Mouse (Mus musculus) fibroblast of lung, adult 2 months (primary cell): ENCODE measurements around the gene Mef2b.

ENCODE experiments used
- DNase-seq: peaks from one replicate; pipeline ENCODE4 v3.0.0-alpha.2; 2011; ENCODE audit warnings: low read depth

Gene Mef2b

DNA sequence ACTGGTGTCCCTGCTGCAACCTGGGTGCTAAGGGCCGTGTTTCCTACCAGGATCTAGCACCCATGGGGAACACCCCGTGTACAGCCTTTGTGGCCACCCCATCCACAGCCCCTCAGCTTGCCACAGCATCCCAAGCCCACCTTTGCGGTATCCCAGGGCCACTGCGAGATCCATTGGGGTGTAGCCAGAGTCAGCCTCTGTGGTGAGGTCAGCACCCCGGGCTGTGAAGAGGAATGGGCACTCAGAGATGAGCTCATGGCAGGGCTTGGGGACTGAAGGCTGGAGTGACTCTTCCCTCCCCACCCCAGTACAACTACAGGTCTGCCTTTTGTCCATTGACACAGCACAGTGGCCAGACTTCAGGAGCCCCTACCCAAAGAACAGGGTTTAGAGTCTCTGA is 5.4 kb upstream of the Mef2b start:
- DNase-seq: no peak

DNA sequence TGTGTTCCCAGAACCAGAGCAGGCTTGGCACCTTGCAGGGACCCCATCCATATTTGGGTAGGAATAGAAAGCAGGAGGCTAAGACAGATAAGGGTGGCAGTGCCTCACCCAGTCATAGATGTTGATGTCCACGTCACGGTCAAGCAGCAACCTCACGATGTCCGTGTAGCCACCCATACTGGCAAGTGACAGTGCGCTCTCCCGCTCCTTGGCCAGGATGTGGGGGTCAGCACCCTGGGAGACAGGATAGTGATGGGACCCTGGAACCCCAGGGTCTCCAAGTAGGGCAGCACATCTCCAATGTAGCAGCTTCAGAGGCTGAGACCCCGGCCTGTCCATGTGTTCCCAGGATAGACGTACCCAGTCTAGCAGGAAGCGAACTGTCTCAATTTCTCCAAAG is 4.6 kb upstream of the Mef2b start:
- no peak for DNase-seq

DNA sequence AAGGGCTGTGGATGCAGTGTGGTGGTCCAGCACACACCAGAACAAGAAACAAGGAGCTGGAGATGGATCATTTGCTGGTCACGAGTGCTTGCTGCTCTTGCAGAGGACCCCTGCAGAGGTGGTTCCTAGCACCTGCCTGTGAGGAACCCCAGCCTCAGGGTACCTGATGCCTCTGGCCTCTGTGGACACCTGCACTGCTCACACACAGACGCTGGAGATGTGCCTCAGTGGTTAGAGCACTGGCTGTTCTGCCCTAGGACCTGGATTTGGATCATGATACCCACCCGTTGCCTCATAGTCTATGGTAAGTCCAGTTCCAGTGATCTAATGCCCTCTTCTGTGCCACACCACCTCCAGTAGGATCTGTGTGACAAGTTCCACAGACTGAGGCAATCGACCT is 2.9 kb upstream of the Mef2b start:
- DNase-seq: no peak

DNA sequence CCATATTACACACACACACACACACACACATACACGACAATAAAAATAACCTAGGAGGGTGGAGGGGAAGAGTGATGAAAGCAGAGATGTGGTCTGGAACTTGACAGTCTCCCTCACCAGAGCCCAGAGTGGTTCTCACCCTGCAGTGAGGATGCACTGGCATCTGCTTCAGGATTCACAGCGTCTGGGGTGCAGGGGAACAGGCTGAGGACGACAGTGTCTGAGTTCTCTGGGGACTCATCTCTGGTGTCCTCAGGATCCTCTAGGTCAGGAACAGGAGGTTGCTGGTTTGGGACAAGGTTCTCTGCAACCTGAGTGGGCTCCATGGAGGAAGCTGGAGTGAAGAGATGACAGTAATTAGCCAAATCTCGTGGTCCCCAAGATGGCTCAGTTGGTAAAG is 1.6 kb upstream of the Mef2b start:
- DNase-seq: no peak

DNA sequence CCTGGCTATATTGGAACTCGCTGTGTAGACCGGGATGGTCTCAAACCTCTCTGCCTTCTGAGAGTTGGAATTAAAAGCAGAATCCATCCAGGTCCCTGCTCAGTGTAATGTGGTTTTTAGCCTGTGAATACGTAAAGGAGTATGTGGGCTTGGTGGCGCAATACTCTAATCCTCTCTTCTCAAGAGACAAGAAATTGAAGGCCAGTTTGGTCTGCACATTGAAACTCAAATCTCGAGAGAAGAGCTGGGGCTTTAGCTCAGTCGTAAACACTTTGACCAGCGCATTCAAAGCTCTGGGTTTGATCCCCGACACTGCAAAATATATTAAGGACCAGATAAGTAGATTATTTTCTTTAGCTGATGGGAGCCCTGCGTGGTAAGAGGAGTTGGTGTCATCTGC is 470 bp downstream of the Mef2b start:
- no peak for DNase-seq

DNA sequence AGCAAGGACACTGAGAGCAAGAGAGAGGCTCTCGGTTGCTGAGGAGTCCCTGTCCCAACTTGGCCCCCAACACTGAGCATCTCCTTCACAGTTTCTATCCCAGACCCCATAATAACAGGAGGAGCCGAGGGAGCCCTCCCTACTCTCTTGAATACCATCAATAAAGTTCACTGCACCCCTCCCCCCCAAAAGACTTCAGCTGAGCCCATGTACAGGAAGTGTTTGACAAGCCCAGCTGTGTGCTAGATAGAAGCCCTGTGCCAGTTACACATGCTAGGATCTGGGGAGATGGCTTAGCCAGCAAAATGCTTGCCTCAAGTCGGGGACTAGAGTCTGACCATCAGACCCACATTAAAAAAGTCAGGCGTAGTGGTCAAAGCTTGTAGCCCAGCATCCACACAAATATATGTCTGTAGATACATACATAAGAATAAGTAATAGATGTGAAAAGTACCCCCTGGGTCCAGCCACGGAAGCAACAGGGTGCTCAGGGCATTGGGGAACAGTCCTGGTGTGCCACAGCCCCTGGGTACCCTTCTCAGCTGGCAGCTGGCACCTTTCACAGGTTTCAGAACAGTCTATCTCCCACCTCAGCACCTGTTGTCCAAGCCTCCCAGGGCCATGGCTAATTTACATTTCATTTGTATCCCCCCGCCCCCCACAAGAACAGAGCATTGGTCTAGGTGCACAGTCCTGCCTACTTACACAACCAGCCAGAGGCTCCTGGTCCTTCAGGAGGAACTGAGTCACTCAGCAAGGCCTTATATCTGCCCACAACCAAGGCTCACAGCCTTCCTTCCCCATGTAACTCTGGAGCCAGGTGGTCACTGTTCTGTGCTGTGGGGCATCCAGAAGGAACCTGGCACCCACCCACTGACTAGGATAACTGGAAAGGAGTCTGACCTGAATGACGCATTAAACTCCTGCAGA is 8.4 kb downstream of the Mef2b start:
- no peak for DNase-seq

DNA sequence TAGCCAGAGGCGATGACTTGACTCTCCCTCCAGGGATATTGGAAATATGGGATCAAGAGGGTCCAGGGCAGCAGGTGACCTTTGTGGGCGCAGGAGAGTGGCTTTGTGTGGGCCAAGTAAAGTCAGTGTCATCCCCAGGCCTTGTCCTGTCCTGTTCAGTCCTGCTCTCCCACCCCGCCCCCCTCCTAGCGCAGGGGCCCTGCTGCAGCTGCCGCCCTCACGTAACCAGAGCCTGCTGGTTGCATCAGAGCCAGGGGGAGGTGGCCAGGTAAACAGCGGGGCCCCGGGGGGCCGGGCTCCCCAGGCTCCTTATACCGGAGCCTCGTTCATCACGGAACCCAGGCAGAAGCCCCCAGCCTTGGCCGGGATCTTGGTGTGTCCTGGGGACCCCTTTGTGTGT is 10.6 kb downstream of the Mef2b start:
- no peak for DNase-seq

DNA sequence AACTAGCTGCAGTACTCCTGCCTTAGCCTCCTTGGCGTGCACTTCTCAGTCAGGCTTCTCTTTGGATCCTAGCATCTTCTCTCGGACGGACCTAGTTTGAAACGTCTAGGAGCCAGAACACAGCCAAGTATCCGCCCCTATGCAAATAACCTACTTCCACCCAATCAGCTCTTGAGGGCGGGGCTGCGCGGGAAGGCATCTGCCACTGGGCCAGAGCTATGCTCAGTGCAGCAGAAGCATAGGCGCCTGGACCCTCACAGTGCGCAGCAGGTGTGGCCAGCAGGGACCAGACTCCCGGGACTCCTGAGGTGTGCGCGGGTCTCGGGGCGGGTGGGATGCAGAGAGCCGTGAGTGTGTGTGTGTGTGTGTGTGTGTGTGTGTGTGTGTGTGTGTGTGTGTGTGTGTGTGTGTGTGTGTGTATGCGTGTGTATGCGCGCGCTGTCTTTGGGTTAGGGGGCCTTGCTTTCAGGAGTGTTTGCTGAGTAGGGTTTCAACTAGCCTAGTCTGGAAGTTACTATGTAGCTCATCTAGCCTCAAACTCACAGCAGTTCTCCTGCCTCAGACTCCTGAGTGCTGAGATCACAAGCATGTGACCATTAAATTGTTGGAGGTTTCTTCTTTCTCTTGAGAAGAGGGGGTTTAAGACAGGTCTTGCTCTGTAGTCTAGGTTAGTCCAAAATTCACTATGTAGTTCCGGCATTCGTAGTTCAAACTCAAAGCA is 13.2 kb downstream of the Mef2b start:
- no peak for DNase-seq

DNA sequence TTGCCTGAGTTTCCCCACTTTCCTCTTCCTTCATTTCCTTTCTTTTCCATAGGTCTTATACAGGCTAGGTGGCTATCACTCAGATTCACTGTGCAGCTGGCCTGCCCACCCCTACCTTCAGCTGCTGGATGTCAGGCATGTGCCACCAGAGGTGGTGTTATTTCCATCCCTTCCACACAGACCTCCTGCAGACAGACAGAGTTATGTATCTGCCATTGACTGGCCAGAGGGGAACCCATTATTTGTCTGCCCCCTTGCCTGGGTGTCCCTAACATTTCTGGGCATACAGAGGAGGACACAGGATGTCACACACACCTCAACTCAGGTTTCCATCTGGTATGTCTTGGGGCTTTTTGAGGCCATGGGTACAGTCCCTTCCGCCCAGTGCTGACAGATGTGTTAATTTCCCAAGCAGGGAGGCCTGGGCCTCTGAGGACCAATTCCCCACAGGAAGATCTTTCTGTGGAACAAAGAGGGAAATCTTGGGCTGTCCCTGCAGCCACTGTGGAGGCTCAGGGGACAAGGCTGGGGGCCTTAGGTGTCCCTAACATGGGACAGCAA is 17.8 kb downstream of the Mef2b start:
- DNase-seq: no peak

DNA sequence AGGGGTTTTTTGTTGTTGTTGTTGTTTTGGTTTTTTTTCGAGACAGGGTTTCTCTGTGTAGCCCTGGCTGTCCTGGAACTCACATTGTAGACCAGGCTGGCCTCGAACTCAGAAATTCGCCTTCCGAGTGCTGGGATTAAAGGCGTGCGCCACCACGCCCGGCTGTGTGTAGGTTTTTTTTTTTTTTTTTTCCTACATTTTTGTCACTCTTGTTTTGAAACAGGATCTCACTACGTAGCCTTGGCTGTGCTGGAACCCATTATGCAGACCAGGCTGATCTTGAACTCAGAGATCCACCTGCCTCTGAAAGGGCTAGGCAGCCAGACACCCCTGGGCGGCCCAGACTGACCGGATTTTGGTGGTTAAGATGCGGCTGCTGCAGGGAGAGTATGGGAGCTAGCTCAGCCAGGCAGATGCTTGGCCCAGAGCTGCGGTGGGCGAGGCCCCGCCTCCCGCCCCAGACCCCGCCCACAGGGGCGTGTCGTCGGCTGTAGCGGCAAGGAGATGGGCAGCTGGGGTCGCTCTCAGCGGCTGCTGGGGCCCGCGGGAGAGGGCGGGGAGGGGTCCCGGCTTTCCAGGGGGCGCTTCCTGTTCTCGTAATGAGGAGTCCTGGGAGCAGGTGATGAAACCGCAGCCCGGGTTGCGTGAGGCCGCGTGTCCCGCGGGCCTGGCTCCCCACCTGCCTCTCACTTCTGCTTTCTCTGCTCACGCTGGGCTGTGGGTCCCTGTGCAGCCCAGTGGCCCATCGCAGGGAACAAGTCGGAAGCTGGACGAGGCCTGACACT is 18.8 kb downstream of the Mef2b start:
- no peak for DNase-seq

DNA sequence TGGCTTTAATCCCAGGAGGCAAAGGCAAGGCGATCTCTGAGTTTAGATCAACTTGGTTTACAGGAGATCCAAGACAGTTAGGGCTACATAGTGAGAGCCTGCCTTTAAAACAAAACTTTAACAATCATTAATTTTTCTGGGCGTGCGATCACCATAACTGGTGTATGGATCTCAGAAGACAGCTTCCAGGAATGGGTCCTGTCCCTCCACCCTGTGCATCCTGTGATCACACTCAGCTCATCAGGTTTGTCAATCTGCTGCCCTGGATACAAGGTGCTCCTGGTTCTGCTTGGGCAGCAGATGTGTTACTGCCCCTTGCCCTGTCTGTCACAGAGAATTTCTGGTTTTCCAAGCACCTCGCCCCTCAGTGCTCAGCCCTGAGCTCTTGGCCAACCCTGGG is 19.7 kb downstream of the Mef2b start:
- no peak for DNase-seq

DNA sequence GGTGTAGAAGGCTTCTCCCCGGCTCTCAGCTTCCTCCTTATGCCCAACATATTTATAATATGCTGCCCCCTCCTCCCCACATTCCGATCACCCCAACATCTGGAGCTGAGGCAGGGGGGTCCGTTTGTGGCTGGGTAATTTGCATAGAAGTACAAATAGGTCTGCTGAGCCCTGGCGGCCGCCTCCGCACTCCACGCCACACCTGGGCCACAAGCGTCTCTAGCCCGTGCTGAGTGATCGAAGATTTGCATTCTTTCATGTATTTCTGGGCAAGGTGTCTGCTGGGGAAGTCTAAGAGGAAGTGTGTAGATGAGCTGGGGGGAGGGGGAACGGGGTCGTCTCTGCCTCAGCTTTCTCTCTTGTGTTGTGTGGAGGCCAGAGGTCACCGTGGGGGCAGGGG is 20.5 kb downstream of the Mef2b start:
- DNase-seq: no peak

DNA sequence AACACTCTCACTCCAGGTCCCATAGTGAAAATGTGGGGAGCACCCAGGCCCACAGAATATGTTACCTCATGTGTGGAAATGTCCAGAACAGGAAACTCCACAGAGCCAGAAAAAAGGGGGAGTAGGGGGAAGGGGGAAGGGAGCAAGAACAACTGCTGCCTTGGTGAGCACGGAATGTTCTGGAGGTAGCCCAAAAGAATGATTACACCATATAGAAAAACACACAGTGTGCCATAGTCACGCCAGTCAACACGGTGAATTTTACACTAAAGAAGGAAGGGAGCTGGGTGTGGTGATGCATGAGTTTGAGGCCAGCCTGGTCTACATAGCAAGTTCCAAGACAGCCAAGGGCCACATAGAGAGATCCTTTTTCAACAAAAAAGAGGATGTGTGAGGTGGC is 23.8 kb downstream of the Mef2b start:
- DNase-seq: no peak

DNA sequence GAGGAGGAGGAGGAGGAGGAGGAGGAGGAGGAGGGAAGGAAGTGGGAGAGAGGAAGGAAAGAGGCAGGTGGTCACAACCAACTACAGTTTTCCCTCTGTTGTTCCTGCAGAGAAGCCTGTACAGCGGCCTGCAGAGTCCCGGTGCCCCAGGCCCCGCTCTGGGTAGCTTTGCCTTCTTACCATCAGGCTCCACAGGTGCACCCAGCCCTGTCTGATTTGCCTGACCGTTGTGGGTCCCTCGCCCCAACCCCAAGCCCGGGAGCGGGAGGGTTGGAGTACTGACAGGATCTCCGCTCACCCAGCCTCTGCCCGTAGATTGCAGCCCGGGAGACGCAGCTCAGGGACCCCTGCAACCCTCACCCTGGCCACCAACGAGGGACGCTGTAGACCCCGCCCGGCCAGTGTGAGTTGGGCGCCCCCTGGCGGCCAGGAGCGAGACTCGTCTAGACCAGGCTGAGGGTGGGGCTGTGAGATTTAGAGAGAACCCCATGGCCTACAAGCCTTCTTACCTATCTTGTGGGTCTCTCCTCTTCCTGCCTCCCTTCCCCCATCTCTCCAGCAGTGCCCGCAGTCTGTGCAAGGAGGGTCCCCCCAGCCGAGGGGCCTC is 27.1 kb downstream of the Mef2b start:
- DNase-seq: no peak

DNA sequence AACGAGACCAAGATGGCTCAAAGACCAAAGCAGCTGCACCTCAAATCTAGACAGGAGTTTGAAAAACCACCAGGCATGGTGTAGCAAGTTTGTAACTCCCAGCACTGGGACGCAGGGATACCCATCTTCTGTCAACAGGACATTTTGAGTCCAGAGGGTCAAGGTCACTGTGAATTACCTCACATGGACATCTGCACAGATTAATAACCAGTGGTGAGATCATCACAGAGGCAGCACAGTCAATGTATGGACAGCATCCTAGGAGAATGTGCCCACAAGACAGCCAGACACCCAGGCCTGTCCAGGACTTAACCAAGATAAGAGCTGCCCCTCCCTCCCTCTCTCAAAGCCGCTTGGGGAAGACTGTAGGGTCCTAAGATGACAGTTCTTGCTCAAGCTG is 30.6 kb downstream of the Mef2b start:
- DNase-seq: no peak

DNA sequence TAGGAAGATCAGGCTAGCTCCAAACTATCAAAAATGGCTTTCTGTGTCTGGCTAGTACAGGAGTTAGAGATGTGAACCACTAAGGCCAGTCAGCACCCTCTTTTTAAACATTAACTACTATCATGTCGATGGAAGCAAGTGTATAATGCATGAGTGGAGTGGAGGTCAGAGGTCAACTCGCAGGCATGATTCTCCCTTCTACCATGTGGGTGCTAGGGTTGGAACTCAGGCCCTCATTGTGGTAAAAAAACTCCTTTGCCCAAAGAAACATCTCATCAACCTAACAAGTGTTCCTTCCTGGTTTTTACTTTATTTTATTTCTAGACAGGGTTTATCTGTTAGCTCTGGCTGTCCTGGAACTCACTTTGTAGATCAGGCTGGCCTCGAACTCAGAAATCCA is 31.2 kb downstream of the Mef2b start:
- no peak for DNase-seq

DNA sequence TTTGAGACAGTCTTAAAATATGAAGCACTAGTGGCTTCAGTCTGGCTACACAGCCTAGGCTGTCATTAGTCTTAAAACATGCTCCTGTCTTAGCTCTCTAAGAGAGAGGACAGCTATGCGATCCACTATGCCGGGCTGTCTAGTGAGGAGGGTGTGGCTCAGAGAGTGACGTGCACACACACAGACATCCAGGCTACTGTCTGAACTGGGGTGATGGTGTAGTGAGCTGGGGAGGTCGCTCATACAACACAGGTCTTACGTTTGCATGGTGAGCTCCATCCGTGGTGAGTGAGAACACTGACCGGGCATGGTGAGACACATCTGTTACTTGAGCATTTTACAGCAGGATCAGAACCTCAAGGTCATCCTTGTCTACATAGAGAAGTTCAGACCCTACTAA is 31.7 kb downstream of the Mef2b start:
- DNase-seq: no peak

DNA sequence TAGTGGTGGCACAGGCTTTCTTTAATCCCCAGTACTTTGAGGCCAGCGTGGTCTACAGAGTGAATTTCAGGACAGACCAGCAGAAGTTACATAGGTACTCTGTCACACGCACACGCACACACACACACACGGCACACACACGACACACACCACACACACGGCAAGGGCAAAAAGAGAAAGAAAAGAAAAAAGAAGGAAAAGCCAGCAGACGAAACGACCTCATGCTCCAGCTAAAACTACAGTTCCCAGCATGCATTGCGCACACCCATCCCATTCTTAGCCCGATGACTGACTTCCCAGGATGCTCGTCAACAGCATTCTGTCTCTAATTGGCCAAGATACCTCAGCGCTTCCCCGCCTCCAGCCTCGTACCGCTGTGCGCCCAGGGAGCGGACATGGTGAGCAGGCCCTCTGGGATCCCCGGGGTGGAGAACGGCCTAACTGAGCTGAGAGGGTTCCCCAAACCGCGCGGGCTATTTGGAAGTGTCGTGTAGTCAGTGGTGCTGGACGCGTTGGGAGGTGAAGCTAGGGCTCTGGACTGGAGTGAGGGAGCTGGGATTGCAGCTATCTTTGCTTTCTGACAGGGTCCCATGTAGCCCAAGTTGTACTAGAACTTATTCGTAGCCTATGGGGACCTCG is 32.7 kb downstream of the Mef2b start, which contains the start of gene Tmem161a:
Gene Tmem161a (plus strand): TSS at position 314 of the 639 bp plus-strand sequence.
- peak; percentile 90 for DNase-seq

DNA sequence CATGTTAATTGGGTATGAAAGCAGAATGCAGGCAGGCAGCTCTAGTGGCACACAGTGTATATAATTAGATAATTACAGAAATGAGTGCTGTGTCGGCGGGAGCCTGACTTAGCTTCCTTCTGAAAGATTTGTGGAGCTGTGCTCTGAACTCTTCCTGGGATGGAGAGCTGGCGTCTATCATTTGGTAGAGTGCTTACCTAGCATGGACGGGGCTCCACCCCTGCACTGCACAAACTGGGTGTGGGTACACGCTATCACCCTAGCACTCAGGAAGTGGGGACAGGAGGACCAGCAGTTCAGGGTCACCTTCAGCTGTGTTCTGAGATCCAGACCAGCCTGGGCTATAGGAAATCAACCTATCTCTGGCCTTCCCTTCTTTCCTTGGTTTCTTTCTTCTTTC is 33.8 kb downstream of the Mef2b start:
- no peak for DNase-seq

DNA sequence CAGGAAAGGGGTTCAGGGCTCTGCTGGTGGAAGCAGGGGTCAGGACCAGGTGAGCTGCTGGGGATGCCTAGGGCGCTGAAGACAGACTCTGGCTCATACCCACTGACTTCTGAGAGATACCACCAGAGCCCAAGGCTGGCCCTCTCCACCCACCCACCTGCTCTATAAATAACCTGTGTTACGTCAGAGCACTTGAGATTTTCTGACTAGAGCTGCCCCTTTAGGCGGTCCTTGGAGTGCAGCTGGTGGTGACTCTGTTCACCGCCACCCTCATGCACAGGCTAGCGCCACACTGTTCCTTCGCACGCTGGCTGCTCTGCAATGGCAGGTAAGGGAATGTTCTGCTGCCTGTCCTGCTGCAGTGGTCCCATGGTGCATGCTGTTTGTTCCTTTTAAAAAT is 34.6 kb downstream of the Mef2b start:
- no peak for DNase-seq

DNA sequence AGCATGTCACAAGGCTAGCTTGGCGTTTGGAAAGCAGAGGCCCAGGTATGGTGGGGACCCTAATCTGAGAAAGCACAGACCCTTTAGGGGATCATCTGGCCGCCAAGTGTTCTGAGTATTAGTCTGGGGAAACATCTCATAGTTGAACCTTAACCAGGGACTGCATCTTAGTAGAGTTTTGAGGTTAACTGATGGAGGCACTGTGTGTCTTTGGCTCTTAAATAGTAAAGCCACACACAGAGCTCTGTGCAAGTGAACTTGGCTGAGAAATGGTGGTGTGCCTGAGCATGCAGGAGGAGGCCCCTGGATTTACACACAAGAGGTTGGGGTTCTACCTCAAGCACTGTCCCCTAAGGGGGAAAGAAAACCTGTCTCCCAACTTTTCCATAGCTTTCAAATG is 38.7 kb downstream of the Mef2b start:
- DNase-seq: no peak
